Mouse (Mus musculus) kidney, adult 2 months (tissue): ENCODE data around the gene Gjb2.

Experiments
- CTCF ChIP-seq: fragments of 200-500 bp; conservative IDR thresholded peaks from 2 replicates; pipeline ENCODE4 v1.5.1; 2011; ENCODE audit warnings: low read depth, mild to moderate bottlenecking, control low read depth, low read length, moderate library complexity, mixed read lengths; ENCODE audit not compliant: insufficient read depth, insufficient read length
- POLR2A ChIP-seq: fragments of 200-500 bp; IDR thresholded peaks from one replicate; pipeline ENCODE4 v1.6.1; 2011; ENCODE audit warnings: low read depth, low read length, control low read depth

- TF ChIP-seq CTCF (peak; percentile 82), POLR2A (no peak)
Observed at GRCm38 (mm10) chr14:57093029-57093428, 11.5 kb downstream of the Gjb2 start.
